Mouse (Mus musculus): ENCODE results near the gene Tmem217. TPM values are rescaled to one million over a fixed set of nuclear protein-coding genes. Genes with fewer than 3 reads are reported as not detected.

Gene Tmem217
- polyA plus RNA-seq, 1 experiment = 0.28 TPM

- TF ChIP-seq CTCF (IDR thresholded peaks at IDR 0.05; ENCODE audit: insufficient read depth, low read length) (peak; percentile 70), POLR2A (IDR thresholded peaks at IDR 0.05; ENCODE audit: borderline replicate concordance, extremely low read depth, low read depth, low read length) (0 out of 2 replicates have a peak, but pooled peaks have one; percentile 17)
- H3K4me1 ChIP-seq (ENCODE audit: control insufficient read depth, insufficient read depth, low read length) = peaks cover 10% of the 10 kb centered on the region
- peak overlapping the region; percentile 94 for H3K4me3 ChIP-seq (replicated peaks; ENCODE audit: extremely low read depth, low read depth, low read length)
- 1% methylated on average over 22 of the region's 22 CpGs for WGBS
- peak; percentile 74 for DNase-seq
Measured at GRCm38 (mm10) chr17:29492269-29493191, 59.7 kb downstream of the Tmem217 start.

GRCm38 (mm10) chr17:29491591-29492268, 60.5 kb downstream of the Tmem217 start:
- under 1% methylated on average over 48 of the region's 48 CpGs for WGBS
- Histone ChIP-seq H3K4me3 (replicated peaks; ENCODE audit: extremely low read depth, low read depth, low read length) (peak overlapping the region; percentile 94), H3K4me1 (ENCODE audit: control insufficient read depth, insufficient read depth, low read length) (peaks cover 10% of the 10 kb centered on the region)
- DNase-seq = peak; percentile 78
- TF ChIP-seq CTCF (IDR thresholded peaks at IDR 0.05; ENCODE audit: insufficient read depth, low read length) (no peak), POLR2A (IDR thresholded peaks at IDR 0.05; ENCODE audit: borderline replicate concordance, extremely low read depth, low read depth, low read length) (no peak)

DNA sequence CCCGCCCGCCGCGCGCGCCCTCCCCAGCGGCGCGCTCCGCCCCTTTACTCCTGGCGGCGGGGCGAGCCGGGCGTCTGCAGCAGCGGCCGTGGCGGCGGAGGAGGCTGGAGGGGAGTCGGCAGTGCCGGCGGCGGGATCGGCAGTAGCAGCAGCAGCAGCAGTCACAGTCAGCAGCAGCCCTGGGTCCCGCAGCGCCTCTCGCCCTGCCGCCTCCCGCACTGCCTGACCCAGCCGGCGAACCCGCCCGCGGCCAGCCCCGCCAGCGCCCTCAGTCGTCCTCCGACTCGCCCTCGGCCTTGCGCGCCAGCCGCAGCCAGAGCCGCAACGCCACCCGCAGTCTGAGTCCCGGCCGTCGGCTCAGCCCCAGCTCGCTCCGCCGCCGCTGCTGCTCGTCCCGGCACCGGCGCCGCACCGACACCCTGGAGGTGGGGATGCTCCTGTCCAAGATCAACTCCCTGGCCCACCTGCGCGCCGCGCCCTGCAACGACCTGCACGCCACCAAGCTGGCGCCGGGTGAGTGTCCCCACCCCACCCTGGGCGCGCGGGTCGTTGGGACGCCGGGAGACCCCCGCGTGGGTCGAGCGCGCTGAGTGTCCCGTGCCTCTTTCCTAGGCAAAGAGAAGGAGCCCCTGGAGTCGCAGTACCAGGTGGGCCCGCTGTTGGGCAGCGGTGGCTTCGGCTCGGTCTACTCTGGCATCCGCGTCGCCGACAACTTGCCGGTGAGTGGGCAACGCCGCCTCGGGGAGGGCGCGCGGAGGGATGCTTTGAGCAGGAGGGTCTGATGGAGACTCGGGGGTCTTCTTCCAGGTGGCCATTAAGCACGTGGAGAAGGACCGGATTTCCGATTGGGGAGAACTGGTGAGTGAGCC, 61.2 kb downstream of the Tmem217 start, which contains the start of gene Pim1:
Pim1 (plus strand) TSS at position 41 of the 869 bp plus-strand sequence.
- peak; percentile 89 for DNase-seq
- no peak for TF ChIP-seq CTCF (IDR thresholded peaks at IDR 0.05; ENCODE audit: insufficient read depth, low read length)
- TF ChIP-seq POLR2A (IDR thresholded peaks at IDR 0.05; ENCODE audit: borderline replicate concordance, extremely low read depth, low read depth, low read length) = peak; percentile 76; the same call in 1 of the 2 replicates
- peak within 1 kb of the TSS; percentile 94 for H3K4me3 ChIP-seq (replicated peaks; ENCODE audit: extremely low read depth, low read depth, low read length)
- peaks cover 10% of the 10 kb centered on the region for H3K4me1 ChIP-seq (ENCODE audit: control insufficient read depth, insufficient read depth, low read length)
- under 1% methylated on average over 72 of the region's 99 CpGs for whole genome bisulfite sequencing

GRCm38 (mm10) chr17:29489971-29490712, 62.0 kb downstream of the Tmem217 start:
- TF ChIP-seq POLR2A (IDR thresholded peaks at IDR 0.05; ENCODE audit: borderline replicate concordance, extremely low read depth, low read depth, low read length) (peak; percentile 90; the same call in 1 of the 2 replicates), CTCF (IDR thresholded peaks at IDR 0.05; ENCODE audit: insufficient read depth, low read length) (no peak)
- WGBS = 2% methylated on average over 62 of the region's 68 CpGs
- H3K4me1 ChIP-seq (ENCODE audit: control insufficient read depth, insufficient read depth, low read length) = peaks cover 10% of the 10 kb centered on the region
- DNase-seq = peak; percentile 97
- peak overlapping the region; percentile 82 for H3K4me3 ChIP-seq (replicated peaks; ENCODE audit: extremely low read depth, low read depth, low read length)

GRCm38 (mm10) chr17:29488978-29489970, 62.9 kb downstream of the Tmem217 start:
- no peak for DNase-seq
- TF ChIP-seq CTCF (IDR thresholded peaks at IDR 0.05; ENCODE audit: insufficient read depth, low read length) (no peak), POLR2A (IDR thresholded peaks at IDR 0.05; ENCODE audit: borderline replicate concordance, extremely low read depth, low read depth, low read length) (peak; percentile 55; the same call in 1 of the 2 replicates)
- peaks cover 10% of the 10 kb centered on the region for H3K4me1 ChIP-seq (ENCODE audit: control insufficient read depth, insufficient read depth, low read length)
- peak overlapping the region; percentile 82 for H3K4me3 ChIP-seq (replicated peaks; ENCODE audit: extremely low read depth, low read depth, low read length)
- 3% methylated on average over 30 of the region's 30 CpGs for WGBS

DNA sequence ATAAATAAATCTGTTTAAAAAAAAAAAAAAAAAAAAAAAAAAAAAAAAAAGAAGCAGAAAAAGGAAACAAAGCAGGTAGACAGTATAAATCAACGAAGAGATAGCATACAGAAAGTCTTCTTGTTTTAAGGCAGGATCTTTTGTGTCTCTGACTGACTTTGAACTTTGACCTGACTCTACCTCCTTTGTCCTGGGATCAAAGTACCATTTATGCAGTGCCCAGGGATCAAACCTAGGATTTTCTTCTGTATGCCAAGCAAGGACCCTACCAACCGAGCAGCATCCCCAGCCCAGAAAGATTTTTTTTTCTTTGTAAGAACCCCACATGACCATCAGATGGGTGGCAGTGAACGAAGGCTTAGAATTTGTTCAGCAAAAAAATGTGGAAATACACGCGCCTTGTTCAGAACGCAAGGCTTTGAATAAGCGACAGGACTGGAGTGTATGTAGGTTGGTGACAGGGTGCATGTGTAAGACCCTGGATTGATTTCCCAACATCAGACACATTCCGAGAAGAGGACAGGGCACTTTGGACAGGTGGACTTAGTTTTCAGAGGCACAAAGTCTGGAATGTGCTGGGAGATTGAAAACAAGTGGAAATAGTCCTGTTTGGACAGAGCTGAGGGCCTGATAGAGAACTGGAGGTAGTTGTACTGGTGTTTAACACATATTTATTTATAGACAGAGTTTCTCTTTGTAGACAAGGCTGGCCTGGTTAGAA, 63.8 kb downstream of the Tmem217 start:
- DNase-seq = no peak
- 75% methylated on average over 8 of the region's 8 CpGs for WGBS
- Histone ChIP-seq H3K4me1 (ENCODE audit: control insufficient read depth, insufficient read depth, low read length) (peaks cover 8% of the 10 kb centered on the region), H3K4me3 (replicated peaks; ENCODE audit: extremely low read depth, low read depth, low read length) (no peak overlapping the region)
- TF ChIP-seq CTCF (IDR thresholded peaks at IDR 0.05; ENCODE audit: insufficient read depth, low read length) (no peak), POLR2A (IDR thresholded peaks at IDR 0.05; ENCODE audit: borderline replicate concordance, extremely low read depth, low read depth, low read length) (no peak)

Measured in lung, adult 2 months (tissue).